26 mouse cellular contexts compared by ENCODE assay signal in genomic region chr19:47542441-47542840, GRCm38 (mm10). TPM values are rescaled to one million over a fixed set of nuclear protein-coding genes. Genes with fewer than 3 reads are reported as not detected.
A peak's percentile ranks its signal among the peaks of the same experiment; 100 is the strongest.
DNase-seq lines count a peak whose midpoint lies in the region; ATAC-seq and TF ChIP-seq lines count a peak whose summit lies in the region.
"Had no signal": no experiment of that assay in that cellular context is flagged by ENCODE, and none has a peak within 500 bp of the region (broad histone marks: within the 10 kb centered on the region; RNA-seq: fewer than 3 reads in every experiment).

No protein-coding gene starts in this region.

- no peak overlapping the region for H3K27ac ChIP-seq in forebrain, embryonic 14.5 days (ENCODE audit: low read depth, low read length)
- H3K27ac ChIP-seq in forebrain, embryonic 10.5 days: no peak overlapping the region
- peak overlapping the region in 1 of 2 experiments; percentile 52; a peak in 1 of 4 replicates for H3K27ac ChIP-seq in heart, embryonic 14.5 days (replicated peaks in 1 of 2; ENCODE audit: control insufficient read depth in 1 of 2, insufficient read depth in 1 of 2, low read depth in 2 of 2, low read length in 2 of 2)
- peak overlapping the region; percentile 1; the same call in 1 of the 2 replicates for H3K27ac ChIP-seq in cortical plate, adult 2 months (ENCODE audit: insufficient read depth, low read length)
- H3K27ac ChIP-seq: embryonic facial prominence, embryonic 13.5 days; hindbrain, postnatal 0 days; limb, embryonic 13.5 days; liver, embryonic 12.5 days; midbrain, embryonic 10.5 days; stomach, embryonic 15.5 days had no signal

- 68% methylated on average over 7 of the region's 7 CpGs for WGBS in forebrain, embryonic 14.5 days
- 80% methylated on average over 7 of the region's 7 CpGs for WGBS in forebrain, embryonic 10.5 days
- 40% methylated on average over 7 of the region's 7 CpGs for WGBS in heart, embryonic 14.5 days

- H3K4me3 ChIP-seq in forebrain, embryonic 14.5 days (ENCODE audit: low read depth, low read length): no peak overlapping the region
- no peak overlapping the region for H3K4me3 ChIP-seq in forebrain, embryonic 10.5 days
- H3K4me3 ChIP-seq in heart, embryonic 14.5 days (ENCODE audit: control insufficient read depth in 1 of 2, insufficient read depth in 1 of 2, low read depth in 1 of 2, low read length in 2 of 2): no peak overlapping the region
- H3K4me3 ChIP-seq in cortical plate, adult 2 months (ENCODE audit: insufficient read depth, low read length): no peak overlapping the region
- H3K4me3 ChIP-seq: embryonic facial prominence, embryonic 13.5 days; limb, embryonic 13.5 days; liver, embryonic 12.5 days; midbrain, embryonic 10.5 days; stomach, embryonic 15.5 days had no signal

- no peak for ATAC-seq in forebrain, embryonic 14.5 days
- ATAC-seq in heart, embryonic 14.5 days (ENCODE audit: insufficient number of reproducible peaks, insufficient read depth, low FRiP score, low read depth): no peak
- ATAC-seq: activated CD4-positive, CD25-positive, alpha-beta regulatory T cell, adult 4 months; forebrain, embryonic 16.5 days; liver, embryonic 12.5 days had no signal

- H3K9me3 ChIP-seq in forebrain, embryonic 14.5 days (replicated peaks; ENCODE audit: control insufficient read depth, low read length): no peaks in the 10 kb centered on the region
- no peaks in the 10 kb centered on the region for H3K9me3 ChIP-seq in forebrain, embryonic 10.5 days
- no peaks in the 10 kb centered on the region for H3K9me3 ChIP-seq in heart, embryonic 14.5 days (ENCODE audit: control insufficient read depth, low read length)
- H3K9me3 ChIP-seq: embryonic facial prominence, embryonic 13.5 days; limb, embryonic 13.5 days; liver, embryonic 12.5 days; midbrain, embryonic 10.5 days; stomach, embryonic 15.5 days had no signal

- H3K27me3 ChIP-seq in forebrain, embryonic 14.5 days (replicated peaks; ENCODE audit: control insufficient read depth, insufficient read depth, low read length): no peaks in the 10 kb centered on the region
- peaks cover 12% of the 10 kb centered on the region; the same call in 1 of the 2 replicates for H3K27me3 ChIP-seq in forebrain, embryonic 10.5 days (ENCODE audit: poor library complexity, severe bottlenecking)
- no peaks in the 10 kb centered on the region for H3K27me3 ChIP-seq in heart, embryonic 14.5 days (ENCODE audit: control insufficient read depth, insufficient read depth, low read length)
- H3K27me3 ChIP-seq: embryonic facial prominence, embryonic 13.5 days; stomach, embryonic 15.5 days had no signal

- no peak overlapping the region for H3K4me2 ChIP-seq in forebrain, embryonic 14.5 days (ENCODE audit: low read length)
- peak overlapping the region; percentile 10 for H3K4me2 ChIP-seq in heart, embryonic 14.5 days (ENCODE audit: low read length)
- H3K4me2 ChIP-seq: embryonic facial prominence, embryonic 13.5 days; heart, embryonic 11.5 days; limb, embryonic 13.5 days; liver, embryonic 12.5 days; stomach, embryonic 15.5 days had no signal

- H3K36me3 ChIP-seq in forebrain, embryonic 14.5 days (ENCODE audit: control insufficient read depth, insufficient read depth, low read length): no peaks in the 10 kb centered on the region
- H3K36me3 ChIP-seq in forebrain, embryonic 10.5 days (replicated peaks): no peaks in the 10 kb centered on the region
- H3K36me3 ChIP-seq in heart, embryonic 14.5 days (ENCODE audit: control insufficient read depth, insufficient read depth, low read length): no peaks in the 10 kb centered on the region
- H3K36me3 ChIP-seq: embryonic facial prominence, embryonic 13.5 days; limb, embryonic 13.5 days; liver, embryonic 12.5 days; midbrain, embryonic 10.5 days; stomach, embryonic 15.5 days had no signal

- DNase-seq in forebrain, embryonic 14.5 days (ENCODE audit: low spot score): peak; percentile 13
- DNase-seq in forebrain, embryonic 10.5 days (ENCODE audit: extremely low spot score, low spot score): no peak
- DNase-seq in heart, postnatal 4 days: no peak
- DNase-seq in layer of hippocampus, adult 9-11 months: peak; percentile 48
- DNase-seq in layer of hippocampus, adult 8-10 months (ENCODE audit: low spot score in 2 of 2): no peak
- DNase-seq: adrenal gland, adult 8-10 months; cerebellum, adult 2 months; cerebellum, postnatal 25 days; embryo, embryonic 11 days; gastrocnemius, postnatal 36 days; kidney, adult 11 months; lung, adult 18-20 months; lung, postnatal 10 days; thymus, adult 18-20 months; thymus, postnatal 36 days had no signal

- peaks cover 3% of the 10 kb centered on the region for H3K4me1 ChIP-seq in forebrain, embryonic 14.5 days (ENCODE audit: control insufficient read depth, insufficient read depth, low read length)
- H3K4me1 ChIP-seq in forebrain, embryonic 10.5 days: peaks cover 17% of the 10 kb centered on the region
- peaks cover 19 to 29% of the 10 kb centered on the region in 2 experiments for H3K4me1 ChIP-seq in heart, embryonic 14.5 days (ENCODE audit: control insufficient read depth in 2 of 2, insufficient read depth in 2 of 2, low read length in 2 of 2)
- no peaks in the 10 kb centered on the region for H3K4me1 ChIP-seq in cortical plate, adult 2 months (ENCODE audit: control insufficient read depth, insufficient read depth, low read length)

- no peak for TF ChIP-seq CTCF in cortical plate, adult 2 months (IDR thresholded peaks at IDR 0.05; ENCODE audit: extremely low read depth, insufficient read depth, low read length)

- no peak for TF ChIP-seq POLR2A in cortical plate, adult 2 months (IDR thresholded peaks at IDR 0.05; ENCODE audit: extremely low read depth, insufficient read depth, low read length)

- H3K9ac ChIP-seq in forebrain, embryonic 14.5 days (ENCODE audit: low read length): no peak overlapping the region
- no peak overlapping the region for H3K9ac ChIP-seq in heart, embryonic 14.5 days (ENCODE audit: low read length)
- H3K9ac ChIP-seq: embryonic facial prominence, embryonic 13.5 days; limb, embryonic 13.5 days; liver, embryonic 12.5 days; stomach, embryonic 15.5 days had no signal

RNA-seq across cellular contexts. Expression of gene Stn1, which starts 5.1 kb away (rescaled TPM):
- 39.0 and 41.6 TPM in 2 replicates for polyA plus RNA-seq in forebrain, embryonic 14.5 days (2014; fragmentation: Nextera tagmentation; extraction: Ambion mirVana)
- polyA plus RNA-seq in forebrain, embryonic 10.5 days (2016; fragmentation: Nextera tagmentation; extraction: Ambion mirVana): 64.3 and 68.1 TPM in 2 replicates
- 38.2 and 38.9 TPM in 2 replicates for polyA plus RNA-seq in heart, embryonic 14.5 days (2014; fragmentation: Nextera tagmentation; extraction: Ambion mirVana)
- 10 to 100 TPM; 23.1 to 26.3 TPM for total RNA-seq in heart, postnatal 4 days (2021)
- 10 to 100 TPM; 19.9 to 29.8 (median 23.6) TPM for total RNA-seq in layer of hippocampus, adult 8-10 months (2022)
- 17.7 and 19.5 TPM in 2 replicates for polyA plus RNA-seq in cortical plate, adult 2 months (2012; rRNA removed)

RNA-seq across cellular contexts. Expression of gene Slk, which starts 37.0 kb away (rescaled TPM):
- 8.2 and 8.5 TPM in 2 replicates for polyA plus RNA-seq in forebrain, embryonic 14.5 days (2014; fragmentation: Nextera tagmentation; extraction: Ambion mirVana)
- 8.8 and 10.3 TPM in 2 replicates for polyA plus RNA-seq in forebrain, embryonic 10.5 days (2016; fragmentation: Nextera tagmentation; extraction: Ambion mirVana)
- polyA plus RNA-seq in heart, embryonic 14.5 days (2014; fragmentation: Nextera tagmentation; extraction: Ambion mirVana): 24.1 and 26.5 TPM in 2 replicates
- total RNA-seq in heart, postnatal 4 days (2021): 100 to 1,000 TPM; 131 to 139 TPM
- total RNA-seq in layer of hippocampus, adult 8-10 months (2022): 10 to 100 TPM; 58.0 to 64.1 (median 60.7) TPM
- 34.5 and 34.6 TPM in 2 replicates for polyA plus RNA-seq in cortical plate, adult 2 months (2012; rRNA removed)

Comparison
In these comparisons a context has a peak if more than half of its experiments do, and no peak if none do; other contexts are left out.
1. DNase-seq: peak in forebrain, embryonic 14.5 days (single experiment) and layer of hippocampus, adult 9-11 months (single experiment); none in forebrain, embryonic 10.5 days (single experiment), heart, postnatal 4 days (single experiment) and layer of hippocampus, adult 8-10 months (0 of 2).